Mouse (Mus musculus) adrenal gland, postnatal 10 days (tissue): ENCODE results near the gene Taok3. TPM values are rescaled to one million over a fixed set of nuclear protein-coding genes. Genes with fewer than 3 reads are reported as not detected.
A peak's percentile ranks its signal among the peaks of the same experiment; 100 is the strongest.

Experiments used
- DNase-seq: peaks from one replicate; pipeline ENCODE4 v3.0.0; 2021; ENCODE audit warnings: mixed read lengths
- total RNA-seq, 2 experiments: library from RNA; stranded (reverse); gene quantifications; 2 replicates each; pipeline ENCODE4 v1.2.3; 2021

Gene Taok3
- total RNA-seq, 2 experiments from 2014 or later: 26.0 to 29.3 TPM

GRCm38 (mm10) chr5:117117716-117118115 is 2.2 kb upstream of the Taok3 start:
- no peak for DNase-seq

GRCm38 (mm10) chr5:117118220-117118619 is 1.7 kb upstream of the Taok3 start:
- DNase-seq: no peak

GRCm38 (mm10) chr5:117118850-117119249 is 1.1 kb upstream of the Taok3 start:
- DNase-seq: no peak

- DNase-seq: peak; percentile 36
These were observed 849 bp downstream of the Taok3 start for GRCm38 (mm10) chr5:117120489-117121466.

GRCm38 (mm10) chr5:117121657-117122056 is 1.7 kb downstream of the Taok3 start:
- peak; percentile 43 for DNase-seq

GRCm38 (mm10) chr5:117123102-117123501 is 3.2 kb downstream of the Taok3 start:
- DNase-seq: no peak

- no peak for DNase-seq
These were observed 3.9 kb downstream of the Taok3 start for GRCm38 (mm10) chr5:117123840-117124239.

- no peak for DNase-seq
These were observed 5.8 kb downstream of the Taok3 start for GRCm38 (mm10) chr5:117125482-117126346.

GRCm38 (mm10) chr5:117127051-117127450 is 7.1 kb downstream of the Taok3 start:
- no peak for DNase-seq

GRCm38 (mm10) chr5:117130726-117131125 is 10.8 kb downstream of the Taok3 start:
- no peak for DNase-seq

GRCm38 (mm10) chr5:117133446-117134065 is 13.6 kb downstream of the Taok3 start:
- DNase-seq: no peak

- DNase-seq: peak; percentile 27
These were observed 14.3 kb downstream of the Taok3 start for GRCm38 (mm10) chr5:117134066-117134888.

GRCm38 (mm10) chr5:117134889-117135456 is 15.0 kb downstream of the Taok3 start:
- DNase-seq: no peak

GRCm38 (mm10) chr5:117135869-117136268 is 15.9 kb downstream of the Taok3 start:
- DNase-seq: peak; percentile 61

GRCm38 (mm10) chr5:117136570-117136969 is 16.6 kb downstream of the Taok3 start:
- no peak for DNase-seq

- no peak for DNase-seq
These were observed 17.1 kb downstream of the Taok3 start for GRCm38 (mm10) chr5:117137011-117137410.

- DNase-seq: no peak
These were observed 17.7 kb downstream of the Taok3 start for GRCm38 (mm10) chr5:117137594-117137993.

GRCm38 (mm10) chr5:117138295-117138988 is 18.5 kb downstream of the Taok3 start:
- no peak for DNase-seq

- DNase-seq: no peak
These were observed 19.9 kb downstream of the Taok3 start for GRCm38 (mm10) chr5:117139822-117140221.

- DNase-seq: no peak
These were observed 20.4 kb downstream of the Taok3 start for GRCm38 (mm10) chr5:117140374-117140773.
